Mouse (Mus musculus) forebrain, embryonic 16.5 days (tissue): ENCODE measurements around the gene Slco3a1. TPM values are rescaled to one million over a fixed set of nuclear protein-coding genes. Genes with fewer than 3 reads are reported as not detected.
A peak's percentile ranks its signal among the peaks of the same experiment; 100 is the strongest.

Source experiments
- ATAC-seq: fragments of 200-750 bp; cut with Nextera tagmentation; 2 replicates; pipeline ENCODE4 v1.8.0; 2017; ENCODE audit warnings: mild to moderate bottlenecking, moderate library complexity
- H3K27ac ChIP-seq: fragments of 300-500 bp; sonication (generic); 2 replicates; pipeline ENCODE4 v1.5.1; 2014; ENCODE audit warnings: low read length, control low read depth
- H3K27me3 ChIP-seq: fragments of 300-500 bp; sonication (generic); replicated peaks from 2 replicates; pipeline ENCODE4 v1.6.1; 2014; ENCODE audit warnings: low read length; ENCODE audit not compliant: control insufficient read depth, insufficient read depth
- H3K36me3 ChIP-seq: fragments of 300-500 bp; sonication (generic); 2 replicates; pipeline ENCODE4 v1.6.1; 2014; ENCODE audit not compliant: control insufficient read depth, insufficient read depth
- H3K4me1 ChIP-seq: fragments of 300-500 bp; sonication (generic); replicated peaks from 2 replicates; pipeline ENCODE4 v1.6.1; 2014; ENCODE audit warnings: low read length; ENCODE audit not compliant: control insufficient read depth, insufficient read depth
- H3K4me2 ChIP-seq: fragments of 300-500 bp; sonication (generic); 2 replicates; pipeline ENCODE4 v1.6.1; 2014; ENCODE audit warnings: mild to moderate bottlenecking, low read length, control low read depth
- H3K4me3 ChIP-seq: fragments of 300-500 bp; sonication (generic); replicated peaks from 2 replicates; pipeline ENCODE4 v1.5.1; 2014; ENCODE audit warnings: mild to moderate bottlenecking, low read length, control low read depth
- H3K9ac ChIP-seq: fragments of 300-500 bp; sonication (generic); replicated peaks from 2 replicates; pipeline ENCODE4 v1.6.1; 2014; ENCODE audit warnings: low read depth, low read length, control low read depth
- H3K9me3 ChIP-seq: fragments of 300-500 bp; sonication (generic); 2 replicates; pipeline ENCODE4 v1.6.1; 2016; ENCODE audit warnings: low read length; ENCODE audit not compliant: control insufficient read depth
- WGBS: fragments of 180-500 bp; shearing (Covaris S2); extraction: QIAGEN DNeasy Blood & Tissue Kit; methylation state at CpG from one replicate; pipeline ENCODE4 v1.1.7; 2014; 5-methylcytosine and 5-hydroxymethylcytosine counted together
- polyA plus RNA-seq: library from polyadenylated mRNA; unstranded; fragments of >200 nt; fragmentation: Nextera tagmentation; extraction: Ambion mirVana; gene quantifications from 2 replicates; pipeline ENCODE4 v1.2.1, GENCODE M21; 2015

The Slco3a1 gene
- polyA plus RNA-seq, 1 experiment from 2014 or later, result 24.2 TPM

- no peaks in the 10 kb centered on the region for H3K36me3 ChIP-seq
- no peak overlapping the region for H3K9ac ChIP-seq
- no peak overlapping the region for H3K27ac ChIP-seq
- 47% methylated on average over 4 of the region's 4 CpGs for WGBS
- no peak overlapping the region for H3K4me2 ChIP-seq
- H3K27me3 ChIP-seq, result no peaks in the 10 kb centered on the region
- ATAC-seq, result no peak
- no peak overlapping the region for H3K4me3 ChIP-seq
- peaks cover 7% of the 10 kb centered on the region for H3K4me1 ChIP-seq
- no peaks in the 10 kb centered on the region for H3K9me3 ChIP-seq
Measured at GRCm38 (mm10) chr7:74311536-74311935, 243.0 kb downstream of the Slco3a1 start.

- Histone ChIP-seq H3K9ac (peak overlapping the region; percentile 25; the same call in 1 of the 2 replicates), H3K27ac (peak overlapping the region; percentile 73), H3K9me3 (no peaks in the 10 kb centered on the region), H3K4me3 (no peak overlapping the region; the same call in 1 of the 2 replicates), H3K36me3 (no peaks in the 10 kb centered on the region), H3K4me1 (peaks cover 21% of the 10 kb centered on the region), H3K27me3 (no peaks in the 10 kb centered on the region), H3K4me2 (peak overlapping the region; percentile 33)
- WGBS, result 13% methylated on average over 14 of the region's 14 CpGs
- ATAC-seq, result peak; percentile 86
Measured at GRCm38 (mm10) chr7:74303611-74304300, 250.8 kb downstream of the Slco3a1 start.

GRCm38 (mm10) chr7:74303081-74303480, 251.5 kb downstream of the Slco3a1 start:
- Histone ChIP-seq H3K9me3 (no peaks in the 10 kb centered on the region), H3K4me3 (no peak overlapping the region), H3K9ac (no peak overlapping the region), H3K27me3 (no peaks in the 10 kb centered on the region), H3K4me1 (peaks cover 21% of the 10 kb centered on the region), H3K4me2 (peak overlapping the region; percentile 17; the same call in 1 of the 2 replicates), H3K27ac (peak overlapping the region; percentile 68), H3K36me3 (no peaks in the 10 kb centered on the region)
- 17% methylated on average over 5 of the region's 5 CpGs for WGBS
- peak; percentile 59 for ATAC-seq

GRCm38 (mm10) chr7:74286531-74286930, 268.0 kb downstream of the Slco3a1 start:
- Histone ChIP-seq H3K4me2 (no peak overlapping the region), H3K27ac (no peak overlapping the region), H3K9me3 (no peaks in the 10 kb centered on the region), H3K9ac (no peak overlapping the region), H3K27me3 (no peaks in the 10 kb centered on the region), H3K4me1 (no peaks in the 10 kb centered on the region), H3K4me3 (no peak overlapping the region), H3K36me3 (no peaks in the 10 kb centered on the region)
- WGBS, result 77% methylated on average over 4 of the region's 4 CpGs
- ATAC-seq, result no peak

- no peaks in the 10 kb centered on the region for H3K9me3 ChIP-seq
- ATAC-seq, result no peak
- WGBS, result 92% methylated on average over 2 of the region's 2 CpGs
- H3K9ac ChIP-seq, result no peak overlapping the region
- no peaks in the 10 kb centered on the region for H3K36me3 ChIP-seq
- no peaks in the 10 kb centered on the region for H3K27me3 ChIP-seq
- no peak overlapping the region for H3K4me2 ChIP-seq
- no peak overlapping the region for H3K4me3 ChIP-seq
- H3K4me1 ChIP-seq, result no peaks in the 10 kb centered on the region
- H3K27ac ChIP-seq, result no peak overlapping the region
Measured at GRCm38 (mm10) chr7:74280371-74280770, 274.2 kb downstream of the Slco3a1 start.

- no peak for ATAC-seq
- Histone ChIP-seq H3K27ac (no peak overlapping the region), H3K36me3 (no peaks in the 10 kb centered on the region), H3K9me3 (no peaks in the 10 kb centered on the region), H3K4me3 (no peak overlapping the region), H3K4me1 (no peaks in the 10 kb centered on the region), H3K9ac (no peak overlapping the region), H3K4me2 (no peak overlapping the region), H3K27me3 (no peaks in the 10 kb centered on the region)
- 91% methylated on average over 3 of the region's 3 CpGs for WGBS
Measured at GRCm38 (mm10) chr7:74279356-74279755, 275.2 kb downstream of the Slco3a1 start.

GRCm38 (mm10) chr7:74270089-74270394, 284.5 kb downstream of the Slco3a1 start:
- Histone ChIP-seq H3K9me3 (no peaks in the 10 kb centered on the region), H3K36me3 (no peaks in the 10 kb centered on the region), H3K27ac (no peak overlapping the region), H3K4me2 (no peak overlapping the region), H3K4me3 (no peak overlapping the region), H3K27me3 (no peaks in the 10 kb centered on the region), H3K4me1 (no peaks in the 10 kb centered on the region), H3K9ac (no peak overlapping the region)
- no peak for ATAC-seq
- WGBS, result 94% methylated on average over 1 of the region's 1 CpGs

GRCm38 (mm10) chr7:74269283-74270088, 285.1 kb downstream of the Slco3a1 start:
- Histone ChIP-seq H3K27ac (no peak overlapping the region), H3K9me3 (no peaks in the 10 kb centered on the region), H3K9ac (no peak overlapping the region), H3K27me3 (no peaks in the 10 kb centered on the region), H3K4me3 (no peak overlapping the region), H3K4me1 (no peaks in the 10 kb centered on the region), H3K4me2 (no peak overlapping the region), H3K36me3 (no peaks in the 10 kb centered on the region)
- ATAC-seq, result no peak
- WGBS, result 54% methylated on average over 11 of the region's 11 CpGs

GRCm38 (mm10) chr7:74266511-74267168, 287.9 kb downstream of the Slco3a1 start:
- Histone ChIP-seq H3K4me1 (no peaks in the 10 kb centered on the region), H3K4me2 (no peak overlapping the region), H3K27me3 (no peaks in the 10 kb centered on the region), H3K36me3 (no peaks in the 10 kb centered on the region), H3K9me3 (no peaks in the 10 kb centered on the region), H3K27ac (no peak overlapping the region), H3K4me3 (no peak overlapping the region), H3K9ac (no peak overlapping the region)
- ATAC-seq, result peak; percentile 68; the same call in 1 of the 2 replicates
- WGBS, result 68% methylated on average over 2 of the region's 2 CpGs
